Mouse (Mus musculus): Measurements from ENCODE around the gene Wsb1. TPM values are rescaled to one million over a fixed set of nuclear protein-coding genes. Genes with fewer than 3 reads are reported as not detected.

The Wsb1 gene
- polyA plus RNA-seq, 1 experiment from 2014 or later = 145 TPM

GRCm38 (mm10) chr11:79190257-79190656 lies 64.2 kb downstream of the Wsb1 start:
- Histone ChIP-seq H3K9me3 (no peaks in the 10 kb centered on the region), H3K36me3 (no peaks in the 10 kb centered on the region), H3K9ac (no peak overlapping the region), H3K4me3 (no peak overlapping the region), H3K27me3 (replicated peaks) (no peaks in the 10 kb centered on the region), H3K4me1 (peaks cover 33% of the 10 kb centered on the region), H3K4me2 (no peak overlapping the region), H3K27ac (replicated peaks) (no peak overlapping the region)
- WGBS = 94% methylated on average over 2 of the region's 2 CpGs
- no peak for ATAC-seq (ENCODE audit: extremely low read depth, insufficient number of reproducible peaks, low FRiP score, low TSS enrichment)

Other genes with a start within 250 kb of the Wsb1 start
- 2.2 and 2.4 TPM in 2 replicates for gene Ksr1, start 108.3 kb downstream of the Wsb1 start, polyA plus RNA-seq (2015; fragmentation: Nextera tagmentation; extraction: Ambion mirVana)
- not detected in 2 replicates for gene Gm9964, start 42.2 kb upstream of the Wsb1 start, polyA plus RNA-seq (2015; fragmentation: Nextera tagmentation; extraction: Ambion mirVana)
- 4.6 and 5.3 TPM in 2 replicates for gene Nf1, start 85.0 kb upstream of the Wsb1 start, polyA plus RNA-seq (2015; fragmentation: Nextera tagmentation; extraction: Ambion mirVana)
- gene Omg, start 249.4 kb upstream of the Wsb1 start, polyA plus RNA-seq (2015; fragmentation: Nextera tagmentation; extraction: Ambion mirVana) = 0.10 and 0.11 TPM in 2 replicates

Data from heart, embryonic 13.5 days (tissue).